Mouse (Mus musculus): ENCODE measurements around the gene Bloc1s1. TPM values are rescaled to one million over a fixed set of nuclear protein-coding genes. Genes with fewer than 3 reads are reported as not detected.

Gene Bloc1s1
- polyA plus RNA-seq, 1 experiment from 2014 or later = 140 TPM

DNA sequence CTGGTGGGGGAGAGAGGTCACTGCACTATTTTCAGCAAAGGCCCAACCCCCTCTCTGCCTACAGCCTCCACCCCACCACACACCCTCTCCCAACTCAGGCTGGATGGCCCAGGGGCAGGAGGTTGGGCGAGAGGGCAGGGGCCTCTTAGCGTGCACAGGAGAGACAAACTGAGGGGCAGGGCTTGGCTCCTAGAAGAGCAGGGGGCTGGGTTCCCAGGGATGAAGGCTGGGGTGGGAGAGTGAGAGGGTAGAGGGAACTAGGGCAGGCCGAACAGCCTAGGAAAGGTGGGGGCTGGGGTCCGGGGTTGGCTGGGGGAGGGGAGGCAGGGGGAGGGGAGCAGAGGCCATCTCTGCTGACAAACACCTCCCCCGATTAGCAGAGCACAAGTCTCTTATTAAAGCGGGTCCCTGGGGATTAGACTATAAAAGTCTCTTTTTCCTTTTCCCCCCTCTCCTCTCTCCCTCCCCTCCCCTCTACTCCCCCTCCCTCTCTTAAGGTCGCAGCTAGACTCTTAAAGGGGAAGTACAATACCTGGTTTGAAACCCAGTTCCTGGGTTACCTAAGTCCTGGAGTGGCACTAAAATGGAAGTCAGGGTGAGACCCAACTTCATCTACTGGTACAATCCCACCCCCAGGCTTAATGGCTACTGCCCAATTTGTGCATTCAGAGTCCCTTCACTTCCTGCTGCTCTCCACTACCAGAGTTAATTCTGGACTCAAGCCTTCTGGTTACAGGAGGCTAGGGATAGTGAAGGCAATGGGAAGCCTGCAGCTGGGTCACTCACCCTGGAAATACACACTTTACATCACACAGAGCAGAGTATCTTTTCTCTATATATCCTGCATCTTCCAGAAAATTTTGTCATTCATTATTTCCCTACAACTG lies 34.7 kb downstream of the Bloc1s1 start:
- ATAC-seq (replicated peaks; ENCODE audit: low FRiP score) = peak; percentile 60

DNA sequence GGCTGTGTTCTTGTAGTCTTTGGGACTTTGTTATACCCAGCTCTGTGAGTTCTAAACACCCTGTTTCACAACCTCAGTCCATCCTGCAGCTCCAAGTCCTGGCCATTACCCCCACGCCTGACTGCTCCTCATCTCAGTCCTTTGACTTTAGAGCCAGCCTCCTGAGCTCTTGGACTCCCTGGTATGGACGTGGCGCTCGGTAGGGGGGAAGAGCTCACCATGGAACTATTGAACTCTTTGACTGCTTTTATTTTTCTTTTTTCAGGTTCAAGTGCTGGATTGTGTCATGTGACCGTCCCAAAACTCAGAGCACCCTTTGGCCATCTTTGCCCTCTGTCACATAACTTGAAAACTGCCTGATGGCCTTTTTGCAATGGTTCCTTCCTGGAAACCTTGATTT lies 41.8 kb downstream of the Bloc1s1 start:
- DNase-seq (ENCODE audit: low spot score) (no peak), ATAC-seq (replicated peaks; ENCODE audit: low FRiP score) (no peak)
- Histone ChIP-seq H3K27me3 (replicated peaks; ENCODE audit: control insufficient read depth, insufficient read depth, low read length) (no peaks in the 10 kb centered on the region), H3K9ac (ENCODE audit: low read depth, low read length) (no peak overlapping the region), H3K9me3 (ENCODE audit: control insufficient read depth, low read length) (no peaks in the 10 kb centered on the region), H3K27ac (ENCODE audit: low read depth, low read length) (no peak overlapping the region), H3K4me3 (ENCODE audit: low read depth, low read length) (no peak overlapping the region), H3K36me3 (ENCODE audit: control insufficient read depth, insufficient read depth, low read length) (peaks cover 5% of the 10 kb centered on the region; the same call in 1 of the 2 replicates), H3K4me1 (replicated peaks; ENCODE audit: control insufficient read depth, insufficient read depth, low read length) (no peaks in the 10 kb centered on the region), H3K4me2 (no peak overlapping the region)
- WGBS = 90% methylated on average over 5 of the region's 5 CpGs

More for the DNA sequence above, 34.7 kb downstream of the Bloc1s1 start:
- Histone ChIP-seq H3K4me3 (ENCODE audit: low read depth, low read length) (peak overlapping the region; percentile 70), H3K36me3 (ENCODE audit: control insufficient read depth, insufficient read depth, low read length) (no peaks in the 10 kb centered on the region), H3K27me3 (replicated peaks; ENCODE audit: control insufficient read depth, insufficient read depth, low read length) (peaks cover 24% of the 10 kb centered on the region), H3K4me1 (replicated peaks; ENCODE audit: control insufficient read depth, insufficient read depth, low read length) (peaks cover 7% of the 10 kb centered on the region), H3K4me2 (peak overlapping the region; percentile 86), H3K9me3 (ENCODE audit: control insufficient read depth, low read length) (no peaks in the 10 kb centered on the region), H3K9ac (ENCODE audit: low read depth, low read length) (peak overlapping the region; percentile 46; the same call in 1 of the 2 replicates), H3K27ac (ENCODE audit: low read depth, low read length) (peak overlapping the region; percentile 39)
- WGBS = 7% methylated on average over 7 of the region's 7 CpGs
- peak; percentile 60 for DNase-seq (ENCODE audit: low spot score)

DNA sequence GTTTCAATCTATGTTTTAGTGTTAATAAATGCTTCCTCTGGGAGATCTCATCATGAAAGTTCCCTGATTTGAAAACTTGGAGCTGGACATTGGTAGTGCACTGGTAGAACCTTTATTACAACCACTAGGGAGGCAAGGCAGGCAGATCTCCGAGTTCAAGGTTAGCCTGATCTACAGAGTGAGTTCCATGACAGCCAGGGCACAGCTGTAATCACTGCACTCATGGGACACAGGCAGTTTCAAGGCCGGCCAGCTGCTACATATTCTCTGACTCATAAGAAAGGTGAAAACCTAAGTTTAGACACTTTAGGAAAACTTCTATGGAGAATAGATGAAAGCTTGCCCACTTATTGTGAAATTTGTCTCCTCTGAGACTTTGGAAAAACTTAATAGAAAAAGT lies 45.0 kb downstream of the Bloc1s1 start:
- H3K9ac ChIP-seq (ENCODE audit: low read depth, low read length) = no peak overlapping the region
- 90% methylated on average over 2 of the region's 2 CpGs for whole genome bisulfite sequencing
- H3K4me2 ChIP-seq = no peak overlapping the region
- H3K9me3 ChIP-seq (ENCODE audit: control insufficient read depth, low read length) = no peaks in the 10 kb centered on the region
- H3K36me3 ChIP-seq (ENCODE audit: control insufficient read depth, insufficient read depth, low read length) = peaks cover 10% of the 10 kb centered on the region
- no peak overlapping the region for H3K27ac ChIP-seq (ENCODE audit: low read depth, low read length)
- no peak for DNase-seq (ENCODE audit: low spot score)
- H3K4me1 ChIP-seq (replicated peaks; ENCODE audit: control insufficient read depth, insufficient read depth, low read length) = no peaks in the 10 kb centered on the region
- ATAC-seq (replicated peaks; ENCODE audit: low FRiP score) = no peak
- H3K27me3 ChIP-seq (replicated peaks; ENCODE audit: control insufficient read depth, insufficient read depth, low read length) = no peaks in the 10 kb centered on the region
- no peak overlapping the region for H3K4me3 ChIP-seq (ENCODE audit: low read depth, low read length)

DNA sequence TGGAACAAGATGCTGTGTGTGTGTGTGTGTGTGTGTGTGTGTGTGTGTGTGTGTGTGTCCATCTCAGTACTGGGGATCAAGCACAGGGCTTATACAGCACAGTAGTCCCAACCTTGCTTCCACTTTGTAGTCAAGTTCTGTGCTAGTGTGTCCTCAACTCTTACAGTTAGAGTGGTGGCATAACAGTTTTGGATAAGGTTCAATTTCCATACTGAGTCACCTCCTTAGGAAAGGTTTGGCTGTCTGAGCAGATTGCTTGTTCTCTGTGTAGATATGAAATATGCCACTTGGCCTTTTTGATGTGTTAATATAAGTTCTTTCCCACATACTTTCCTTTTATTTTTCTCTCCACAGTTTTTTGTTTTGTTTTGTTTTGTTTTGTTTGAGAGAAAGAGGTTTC lies 45.5 kb downstream of the Bloc1s1 start:
- no peak overlapping the region for H3K4me3 ChIP-seq (ENCODE audit: low read depth, low read length)
- no peak for DNase-seq (ENCODE audit: low spot score)

DNA sequence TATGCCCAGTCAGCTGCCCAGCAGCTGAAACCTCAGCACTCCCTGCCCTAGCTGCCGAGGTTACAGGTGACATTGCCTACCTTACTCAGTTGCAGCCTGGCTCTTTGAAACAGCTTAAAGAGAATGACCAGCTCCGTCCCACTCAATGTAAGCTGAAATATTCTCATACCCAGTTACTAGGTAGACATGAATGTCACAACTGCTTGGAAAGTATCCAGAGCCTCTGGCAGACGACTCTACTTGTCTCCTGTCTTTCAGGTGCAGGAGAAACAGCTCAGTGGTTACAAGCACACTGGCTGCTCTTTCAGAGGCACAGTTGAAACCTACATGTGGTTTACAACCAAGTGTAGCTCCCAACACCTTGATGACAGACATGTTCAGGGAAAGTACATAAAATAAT lies 53.5 kb downstream of the Bloc1s1 start:
- DNase-seq (ENCODE audit: low spot score) (no peak), ATAC-seq (replicated peaks; ENCODE audit: low FRiP score) (no peak)
- no peak overlapping the region for H3K4me2 ChIP-seq
- no peak overlapping the region for H3K9ac ChIP-seq (ENCODE audit: low read depth, low read length)
- no peaks in the 10 kb centered on the region for H3K27me3 ChIP-seq (replicated peaks; ENCODE audit: control insufficient read depth, insufficient read depth, low read length)
- H3K27ac ChIP-seq (ENCODE audit: low read depth, low read length) = no peak overlapping the region
- H3K4me1 ChIP-seq (replicated peaks; ENCODE audit: control insufficient read depth, insufficient read depth, low read length) = no peaks in the 10 kb centered on the region
- WGBS = 85% methylated on average over 3 of the region's 3 CpGs
- H3K4me3 ChIP-seq (ENCODE audit: low read depth, low read length) = no peak overlapping the region
- peaks cover 23% of the 10 kb centered on the region for H3K36me3 ChIP-seq (ENCODE audit: control insufficient read depth, insufficient read depth, low read length)
- no peaks in the 10 kb centered on the region for H3K9me3 ChIP-seq (ENCODE audit: control insufficient read depth, low read length)

More for the DNA sequence above, 45.5 kb downstream of the Bloc1s1 start:
- no peak overlapping the region for H3K4me2 ChIP-seq
- H3K9me3 ChIP-seq (ENCODE audit: control insufficient read depth, low read length) = no peaks in the 10 kb centered on the region
- H3K9ac ChIP-seq (ENCODE audit: low read depth, low read length) = no peak overlapping the region
- ATAC-seq (replicated peaks; ENCODE audit: low FRiP score) = no peak
- no peaks in the 10 kb centered on the region for H3K4me1 ChIP-seq (replicated peaks; ENCODE audit: control insufficient read depth, insufficient read depth, low read length)
- H3K36me3 ChIP-seq (ENCODE audit: control insufficient read depth, insufficient read depth, low read length) = peaks cover 10% of the 10 kb centered on the region
- no peak overlapping the region for H3K27ac ChIP-seq (ENCODE audit: low read depth, low read length)
- H3K27me3 ChIP-seq (replicated peaks; ENCODE audit: control insufficient read depth, insufficient read depth, low read length) = no peaks in the 10 kb centered on the region

Other genes with a start within 250 kb of the Bloc1s1 start
- gene Suox, start 250.0 kb downstream of the Bloc1s1 start, polyA plus RNA-seq (2014; fragmentation: Nextera tagmentation; extraction: Ambion mirVana) = 12.4 and 12.5 TPM in 2 replicates
- 46.9 and 47.1 TPM in 2 replicates for gene Rab5b, start 227.8 kb downstream of the Bloc1s1 start, polyA plus RNA-seq (2014; fragmentation: Nextera tagmentation; extraction: Ambion mirVana)
- 0.83 and 0.85 TPM in 2 replicates for gene Pmel, start 219.8 kb downstream of the Bloc1s1 start, polyA plus RNA-seq (2014; fragmentation: Nextera tagmentation; extraction: Ambion mirVana)
- gene Cdk2, start 219.0 kb downstream of the Bloc1s1 start, polyA plus RNA-seq (2014; fragmentation: Nextera tagmentation; extraction: Ambion mirVana) = 102 and 117 TPM in 2 replicates
- 4.6 and 5.5 TPM in 2 replicates for gene Dgka, start 179.2 kb downstream of the Bloc1s1 start, polyA plus RNA-seq (2014; fragmentation: Nextera tagmentation; extraction: Ambion mirVana)
- gene Pym1, start 176.1 kb downstream of the Bloc1s1 start, polyA plus RNA-seq (2014; fragmentation: Nextera tagmentation; extraction: Ambion mirVana) = 40.1 and 42.1 TPM in 2 replicates
- 9.2 and 10.2 TPM in 2 replicates for gene Mmp19, start 133.1 kb downstream of the Bloc1s1 start, polyA plus RNA-seq (2014; fragmentation: Nextera tagmentation; extraction: Ambion mirVana)
- 32.5 and 34.1 TPM in 2 replicates for gene Dnajc14, start 120.0 kb downstream of the Bloc1s1 start, polyA plus RNA-seq (2014; fragmentation: Nextera tagmentation; extraction: Ambion mirVana)
- gene Tmem198b, start 119.7 kb downstream of the Bloc1s1 start, polyA plus RNA-seq (2014; fragmentation: Nextera tagmentation; extraction: Ambion mirVana) = 8.1 and 8.8 TPM in 2 replicates
- gene Sarnp, start 106.7 kb downstream of the Bloc1s1 start, polyA plus RNA-seq (2014; fragmentation: Nextera tagmentation; extraction: Ambion mirVana) = 229 and 250 TPM in 2 replicates
- gene Ormdl2, start 102.4 kb downstream of the Bloc1s1 start, polyA plus RNA-seq (2014; fragmentation: Nextera tagmentation; extraction: Ambion mirVana) = 114 and 116 TPM in 2 replicates
- gene Gdf11, start 32.3 kb downstream of the Bloc1s1 start, polyA plus RNA-seq (2014; fragmentation: Nextera tagmentation; extraction: Ambion mirVana) = 3.3 and 3.5 TPM in 2 replicates
- gene Cd63, start 23.0 kb downstream of the Bloc1s1 start, polyA plus RNA-seq (2014; fragmentation: Nextera tagmentation; extraction: Ambion mirVana) = 193 and 198 TPM in 2 replicates
- 11.1 and 13.1 TPM in 2 replicates for gene Rdh5, start 1.1 kb downstream of the Bloc1s1 start, polyA plus RNA-seq (2014; fragmentation: Nextera tagmentation; extraction: Ambion mirVana)
- 0.14 and 0.21 TPM in 2 replicates for gene Itga7, start 9.8 kb upstream of the Bloc1s1 start, polyA plus RNA-seq (2014; fragmentation: Nextera tagmentation; extraction: Ambion mirVana)
- gene Mettl7b, start 37.0 kb upstream of the Bloc1s1 start, polyA plus RNA-seq (2014; fragmentation: Nextera tagmentation; extraction: Ambion mirVana) = not detected in 2 replicates
- gene Olfr9, start 65.4 kb upstream of the Bloc1s1 start, polyA plus RNA-seq (2014; fragmentation: Nextera tagmentation; extraction: Ambion mirVana) = not detected in 2 replicates
- gene Olfr763, start 86.8 kb upstream of the Bloc1s1 start, polyA plus RNA-seq (2014; fragmentation: Nextera tagmentation; extraction: Ambion mirVana) = not detected in 2 replicates
- gene Olfr764-ps1, start 115.9 kb upstream of the Bloc1s1 start, polyA plus RNA-seq (2014; fragmentation: Nextera tagmentation; extraction: Ambion mirVana) = not detected in 2 replicates
- not detected in 2 replicates for gene Olfr765, start 126.0 kb upstream of the Bloc1s1 start, polyA plus RNA-seq (2014; fragmentation: Nextera tagmentation; extraction: Ambion mirVana)
- not detected in 2 replicates for gene Olfr766-ps1, start 144.9 kb upstream of the Bloc1s1 start, polyA plus RNA-seq (2014; fragmentation: Nextera tagmentation; extraction: Ambion mirVana)
- not detected in 2 replicates for gene Olfr767, start 158.9 kb upstream of the Bloc1s1 start, polyA plus RNA-seq (2014; fragmentation: Nextera tagmentation; extraction: Ambion mirVana)
- gene Olfr768, start 175.3 kb upstream of the Bloc1s1 start, polyA plus RNA-seq (2014; fragmentation: Nextera tagmentation; extraction: Ambion mirVana) = not detected in 2 replicates
- gene Olfr769, start 193.8 kb upstream of the Bloc1s1 start, polyA plus RNA-seq (2014; fragmentation: Nextera tagmentation; extraction: Ambion mirVana) = not detected in 2 replicates
- gene Olfr770, start 215.0 kb upstream of the Bloc1s1 start, polyA plus RNA-seq (2014; fragmentation: Nextera tagmentation; extraction: Ambion mirVana) = not detected in 2 replicates
- not detected in 2 replicates for gene Olfr771, start 240.7 kb upstream of the Bloc1s1 start, polyA plus RNA-seq (2014; fragmentation: Nextera tagmentation; extraction: Ambion mirVana)